Mouse (Mus musculus) spleen, adult 2 months (tissue): ENCODE results near the gene Vstm4. TPM values are rescaled to one million over a fixed set of nuclear protein-coding genes. Genes with fewer than 3 reads are reported as not detected.

Experiments
- DNase-seq, 2 experiments: peaks; one replicate each; pipeline versions ENCODE4 v3.0.0 to v3.0.0-alpha.2; 2012 to 2021; ENCODE audit warnings: low spot score in 2 of 2, low read depth in 1 of 2
- H3K27ac ChIP-seq: fragments of 200-500 bp; 2 replicates; pipeline ENCODE4 v1.5.1; 2012; ENCODE audit warnings: low read length, inconsistent platforms; ENCODE audit not compliant: insufficient read depth
- H3K27me3 ChIP-seq: fragments of 200-500 bp; 2 replicates; pipeline ENCODE4 v1.6.1; 2012; ENCODE audit warnings: mild to moderate bottlenecking, moderate library complexity, low read length, inconsistent platforms; ENCODE audit not compliant: control insufficient read depth, insufficient read depth
- H3K36me3 ChIP-seq: fragments of 200-500 bp; 2 replicates; pipeline ENCODE4 v1.6.1; 2012; ENCODE audit warnings: mild to moderate bottlenecking, low read length, inconsistent platforms; ENCODE audit not compliant: control insufficient read depth, insufficient read depth
- H3K4me1 ChIP-seq: fragments of 200-500 bp; 2 replicates; pipeline ENCODE4 v1.6.1; 2011; ENCODE audit warnings: inconsistent platforms; ENCODE audit not compliant: control insufficient read depth, insufficient read depth, insufficient read length
- H3K4me3 ChIP-seq: fragments of 200-500 bp; 2 replicates; pipeline ENCODE4 v1.5.1; 2011; ENCODE audit warnings: mild to moderate bottlenecking, inconsistent platforms; ENCODE audit not compliant: insufficient read depth, insufficient read length; ENCODE audit errors: extremely low read depth
- CTCF ChIP-seq: fragments of 200-500 bp; IDR thresholded peaks from 2 replicates; pipeline ENCODE4 v1.5.1; 2011; ENCODE audit warnings: mild to moderate bottlenecking, inconsistent platforms; ENCODE audit not compliant: insufficient read depth, insufficient read length, insufficient replicate concordance; ENCODE audit errors: extremely low read depth
- POLR2A ChIP-seq: fragments of 200-500 bp; IDR thresholded peaks from 2 replicates; pipeline ENCODE4 v1.6.1; 2011; ENCODE audit warnings: low read depth, low read length, inconsistent platforms
- WGBS: fragments of 180-500 bp; shearing (Covaris S2); methylation state at CpG from one replicate; pipeline ENCODE4 v1.1.7; 2018; 5-methylcytosine and 5-hydroxymethylcytosine counted together
- polyA plus RNA-seq: library from polyadenylated mRNA; depleted of rRNA; stranded (reverse); fragments of >200 nt; gene quantifications from 2 replicates; pipeline ENCODE4 v1.2.3, GENCODE M21; 2012

Gene Vstm4
- polyA plus RNA-seq, 1 experiment, result 4.3 TPM

GRCm38 (mm10) chr14:32822812-32823211 is 33.7 kb upstream of the Vstm4 start:
- H3K4me3 ChIP-seq, result no peak overlapping the region
- no peak for DNase-seq
- no peak overlapping the region for H3K27ac ChIP-seq
- WGBS, result 66% methylated on average over 4 of the region's 4 CpGs
- H3K27me3 ChIP-seq, result no peaks in the 10 kb centered on the region
- no peaks in the 10 kb centered on the region for H3K4me1 ChIP-seq
- TF ChIP-seq CTCF (no peak), POLR2A (no peak)
- H3K36me3 ChIP-seq, result no peaks in the 10 kb centered on the region

GRCm38 (mm10) chr14:32823861-32824260 is 32.7 kb upstream of the Vstm4 start:
- Histone ChIP-seq H3K27ac (no peak overlapping the region), H3K36me3 (no peaks in the 10 kb centered on the region), H3K27me3 (no peaks in the 10 kb centered on the region), H3K4me1 (no peaks in the 10 kb centered on the region), H3K4me3 (no peak overlapping the region)
- 50% methylated on average over 3 of the region's 3 CpGs for WGBS
- DNase-seq, result no peak
- TF ChIP-seq POLR2A, result no peak
- TF ChIP-seq CTCF, result no peak

GRCm38 (mm10) chr14:32824267-32825150 is 32.0 kb upstream of the Vstm4 start:
- no peaks in the 10 kb centered on the region for H3K4me1 ChIP-seq
- no peaks in the 10 kb centered on the region for H3K36me3 ChIP-seq
- no peak for DNase-seq
- 83% methylated on average over 14 of the region's 14 CpGs for WGBS
- no peaks in the 10 kb centered on the region for H3K27me3 ChIP-seq
- no peak overlapping the region for H3K4me3 ChIP-seq
- no peak overlapping the region for H3K27ac ChIP-seq
- TF ChIP-seq POLR2A (no peak), CTCF (no peak)

- no peak for DNase-seq
Measured at GRCm38 (mm10) chr14:32825426-32826032, 31.0 kb upstream of the Vstm4 start.

GRCm38 (mm10) chr14:32827165-32827564 is 29.4 kb upstream of the Vstm4 start:
- no peak for TF ChIP-seq POLR2A
- TF ChIP-seq CTCF, result no peak
- no peak for DNase-seq
- Histone ChIP-seq H3K27me3 (no peaks in the 10 kb centered on the region), H3K27ac (no peak overlapping the region), H3K4me1 (no peaks in the 10 kb centered on the region), H3K36me3 (no peaks in the 10 kb centered on the region), H3K4me3 (no peak overlapping the region)
- 85% methylated on average over 4 of the region's 4 CpGs for WGBS

More at GRCm38 (mm10) chr14:32825426-32826032, 31.0 kb upstream of the Vstm4 start:
- TF ChIP-seq POLR2A (no peak), CTCF (no peak)
- 42% methylated on average over 11 of the region's 11 CpGs for WGBS
- no peaks in the 10 kb centered on the region for H3K36me3 ChIP-seq
- no peak overlapping the region for H3K4me3 ChIP-seq
- no peaks in the 10 kb centered on the region for H3K4me1 ChIP-seq
- no peak overlapping the region for H3K27ac ChIP-seq
- H3K27me3 ChIP-seq, result no peaks in the 10 kb centered on the region

- no peak for TF ChIP-seq POLR2A
- TF ChIP-seq CTCF, result no peak
- Histone ChIP-seq H3K27ac (no peak overlapping the region), H3K4me3 (no peak overlapping the region), H3K36me3 (no peaks in the 10 kb centered on the region), H3K27me3 (no peaks in the 10 kb centered on the region), H3K4me1 (no peaks in the 10 kb centered on the region)
- DNase-seq, result no peak
- 47% methylated on average over 6 of the region's 6 CpGs for WGBS
Measured at GRCm38 (mm10) chr14:32827994-32828650, 28.4 kb upstream of the Vstm4 start.

- WGBS, result 80% methylated on average over 8 of the region's 8 CpGs
- Histone ChIP-seq H3K4me3 (no peak within 1 kb of the TSS), H3K36me3 (no peaks in the 10 kb centered on the region), H3K4me1 (no peaks in the 10 kb centered on the region), H3K27me3 (no peaks in the 10 kb centered on the region), H3K27ac (no peak within 1 kb of the TSS)
- no peak for DNase-seq
- TF ChIP-seq POLR2A, result no peak
- no peak for TF ChIP-seq CTCF
Measured at GRCm38 (mm10) chr14:32833847-32834246, 22.7 kb upstream of the Vstm4 start, which contains the start of gene Fam170b. TSS of gene Fam170b (plus strand) at chr14:32833962.
